Mouse (Mus musculus): ENCODE measurements around the gene Nhej1.

DNA sequence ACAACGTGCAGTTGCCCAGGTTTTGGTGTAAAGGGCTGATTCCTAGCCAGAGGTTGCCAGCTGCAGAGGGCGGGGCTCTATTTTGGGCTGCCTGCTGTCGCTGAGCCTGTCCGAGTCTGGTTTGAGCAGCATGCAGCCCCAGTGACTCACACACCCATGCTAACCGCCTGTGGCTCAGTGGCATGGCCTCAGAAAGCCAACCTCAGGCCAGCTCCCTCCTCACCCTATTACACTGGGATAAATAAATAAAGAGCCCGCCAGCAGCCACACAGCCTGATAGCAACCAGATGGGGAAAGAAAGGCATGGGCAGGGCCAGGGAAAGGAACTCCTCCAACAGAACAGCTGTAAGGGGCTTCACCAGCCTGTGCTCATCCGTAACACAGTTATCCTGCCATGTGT is 84.6 kb downstream of the Nhej1 start:
- no peak for TF ChIP-seq ZKSCAN1 (IDR thresholded peaks at IDR 0.05; ENCODE audit: low read depth, low read length)
- TF ChIP-seq KAT2A (conservative IDR thresholded peaks at IDR 0.05; ENCODE audit: low read depth, low read length): no peak
- no peak for TF ChIP-seq CTCF (IDR thresholded peaks at IDR 0.05 in 2 of 3, conservative IDR thresholded peaks at IDR 0.05 in 1 of 3; ENCODE audit: control insufficient read depth in 1 of 3, insufficient read depth in 1 of 3, low read depth in 2 of 3, low read length in 3 of 3, poor library complexity in 1 of 3, severe bottlenecking in 1 of 3)
- no peak for TF ChIP-seq POLR2A (IDR thresholded peaks at IDR 0.05; ENCODE audit: control insufficient read depth in 1 of 2, insufficient read depth in 1 of 2, low read depth in 1 of 2, low read length in 2 of 2, poor library complexity in 1 of 2)
- TF ChIP-seq POLR2AphosphoS5 (IDR thresholded peaks at IDR 0.05; ENCODE audit: borderline replicate concordance, low read depth, low read length): no peak
- TF ChIP-seq EP300 (IDR thresholded peaks at IDR 0.05; ENCODE audit: low read depth in 1 of 2, low read length in 2 of 2): no peak
- TF ChIP-seq UBTF (IDR thresholded peaks at IDR 0.05; ENCODE audit: borderline replicate concordance, insufficient read depth, low read depth, low read length): no peak
- no peak for TF ChIP-seq USF2 (IDR thresholded peaks at IDR 0.05; ENCODE audit: borderline replicate concordance in 1 of 2, insufficient read depth in 1 of 2, low read depth in 1 of 2, low read length in 2 of 2)
- no peak for TF ChIP-seq MYC (IDR thresholded peaks at IDR 0.05; ENCODE audit: low read depth, low read length)
- TF ChIP-seq MXI1 (IDR thresholded peaks at IDR 0.05; ENCODE audit: low read depth, low read length): no peak
- TF ChIP-seq TAL1 (IDR thresholded peaks at IDR 0.05; ENCODE audit: low read length): no peak
- no peak for TF ChIP-seq GABPA (IDR thresholded peaks at IDR 0.05; ENCODE audit: low read depth, low read length)
- TF ChIP-seq CHD1 (IDR thresholded peaks at IDR 0.05; ENCODE audit: low read depth, low read length): no peak
